Mouse (Mus musculus) thymus, postnatal 36 days (tissue): Measurements from ENCODE around the gene A630010A05Rik.
"Not testable (repeated sequence)": the region's sequence is repeated elsewhere in the genome, so short reads cannot be mapped to it uniquely, and the experiment has no call there.

Experiments
- DNase-seq, 2 experiments: peaks; one replicate each; pipeline ENCODE4 v3.0.0; 2022; ENCODE audit warnings: mixed read lengths in 2 of 2

The A630010A05Rik gene

GRCm38 (mm10) chr16:14562017-14562416, at the start of gene A630010A05Rik:
A630010A05Rik (plus strand) TSS chr16:14562317.
- DNase-seq, result no peak

- no peak for DNase-seq
These were observed 26.4 kb upstream of the A630010A05Rik start for GRCm38 (mm10) chr16:14535766-14536165.

GRCm38 (mm10) chr16:14557191-14557590, 4.9 kb upstream of the A630010A05Rik start:
- not testable (repeated sequence) for DNase-seq
